Mouse (Mus musculus) limb, embryonic 10.5 days (tissue): ENCODE results near the gene Srrt. TPM values are rescaled to one million over a fixed set of nuclear protein-coding genes. Genes with fewer than 3 reads are reported as not detected.

Experiments used
- DNase-seq: peaks from one replicate; pipeline ENCODE4 v3.0.0-alpha.2; 2017; ENCODE audit warnings: low spot score
- H3K27ac ChIP-seq: fragments of 300-500 bp; sonication (generic); 2 replicates; pipeline ENCODE4 v1.5.1; 2016; ENCODE audit warnings: mild to moderate bottlenecking
- H3K27me3 ChIP-seq: fragments of 300-500 bp; sonication (generic); 2 replicates; pipeline ENCODE4 v1.6.1; 2016; ENCODE audit warnings: low read depth, mild to moderate bottlenecking; ENCODE audit not compliant: poor library complexity, severe bottlenecking
- H3K36me3 ChIP-seq: fragments of 300-500 bp; sonication (generic); 2 replicates; pipeline ENCODE4 v1.6.1; 2016; ENCODE audit warnings: mild to moderate bottlenecking, moderate library complexity
- H3K4me1 ChIP-seq: fragments of 300-500 bp; sonication (generic); 2 replicates; pipeline ENCODE4 v1.6.1; 2016
- H3K4me3 ChIP-seq: fragments of 300-500 bp; sonication (generic); 2 replicates; pipeline ENCODE4 v1.5.1; 2016; ENCODE audit warnings: mild to moderate bottlenecking, moderate library complexity
- H3K9me3 ChIP-seq: fragments of 300-500 bp; sonication (generic); replicated peaks from 2 replicates; pipeline ENCODE4 v1.6.1; 2016; ENCODE audit warnings: mild to moderate bottlenecking
- WGBS: fragments of 180-500 bp; shearing (Covaris S2); methylation state at CpG from one replicate; pipeline ENCODE4 v1.1.7; 2016; 5-methylcytosine and 5-hydroxymethylcytosine counted together
- polyA plus RNA-seq: library from polyadenylated mRNA; unstranded; fragments of >200 nt; fragmentation: Nextera tagmentation; extraction: Ambion mirVana; gene quantifications from 2 replicates; pipeline ENCODE4 v1.2.1, GENCODE M21; 2016

Gene Srrt
- polyA plus RNA-seq, 1 experiment from 2014 or later: 201 TPM

DNA sequence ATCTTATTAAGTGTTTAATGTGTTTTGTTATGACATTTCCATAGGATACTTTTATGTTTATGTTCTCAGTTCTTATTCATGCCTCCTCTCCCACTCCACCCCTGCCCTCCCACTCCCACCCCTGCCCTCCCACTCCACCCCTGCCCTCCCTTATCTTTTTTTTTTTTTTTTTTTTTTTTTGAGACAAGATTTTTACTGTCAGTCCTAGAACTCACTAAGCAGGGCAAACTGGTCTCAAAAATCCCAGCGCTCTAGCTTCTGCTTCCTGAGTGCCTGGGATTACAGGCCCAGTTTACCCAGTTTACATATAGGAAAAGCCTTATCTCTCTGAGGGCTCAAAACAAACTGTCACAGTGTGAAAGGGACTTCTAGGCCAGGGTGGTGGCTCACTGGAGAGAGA, 38.9 kb upstream of the Srrt start:
- Histone ChIP-seq H3K27me3 (no peaks in the 10 kb centered on the region), H3K9me3 (no peaks in the 10 kb centered on the region), H3K36me3 (0 out of 2 replicates have a peak, but pooled peaks cover under 1% of the 10 kb centered on the region), H3K27ac (0 out of 2 replicates have a peak overlapping the region, but pooled peaks have one; percentile 20), H3K4me3 (no peak overlapping the region), H3K4me1 (peaks cover 44% of the 10 kb centered on the region)
- no peak for DNase-seq
- 74% methylated on average over 1 of the region's 1 CpGs for WGBS

DNA sequence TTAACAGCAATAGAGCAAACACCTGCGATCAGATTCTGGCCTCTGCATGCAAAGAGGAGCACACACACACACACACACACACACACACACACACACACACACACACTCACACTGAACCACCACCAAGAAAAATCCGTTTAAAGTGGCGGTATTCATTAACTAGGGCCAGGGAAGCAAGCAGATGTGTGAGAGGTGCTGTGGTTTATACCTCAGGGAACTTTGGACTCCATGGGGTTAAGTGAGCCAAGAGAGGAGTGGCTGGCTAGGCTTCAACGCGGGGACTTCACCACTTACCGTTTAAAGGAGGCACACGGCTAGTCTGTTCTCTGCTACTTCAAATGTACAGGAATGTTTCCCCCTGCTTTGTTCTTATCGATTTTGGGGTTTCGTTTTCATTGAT, 38.3 kb upstream of the Srrt start:
- DNase-seq: no peak
- H3K27me3 ChIP-seq: no peaks in the 10 kb centered on the region
- 21% methylated on average over 9 of the region's 9 CpGs for WGBS
- H3K4me1 ChIP-seq: peaks cover 43% of the 10 kb centered on the region
- no peak overlapping the region for H3K4me3 ChIP-seq
- no peaks in the 10 kb centered on the region for H3K36me3 ChIP-seq
- peak overlapping the region; percentile 4; the same call in 1 of the 2 replicates for H3K27ac ChIP-seq
- H3K9me3 ChIP-seq: no peaks in the 10 kb centered on the region

DNA sequence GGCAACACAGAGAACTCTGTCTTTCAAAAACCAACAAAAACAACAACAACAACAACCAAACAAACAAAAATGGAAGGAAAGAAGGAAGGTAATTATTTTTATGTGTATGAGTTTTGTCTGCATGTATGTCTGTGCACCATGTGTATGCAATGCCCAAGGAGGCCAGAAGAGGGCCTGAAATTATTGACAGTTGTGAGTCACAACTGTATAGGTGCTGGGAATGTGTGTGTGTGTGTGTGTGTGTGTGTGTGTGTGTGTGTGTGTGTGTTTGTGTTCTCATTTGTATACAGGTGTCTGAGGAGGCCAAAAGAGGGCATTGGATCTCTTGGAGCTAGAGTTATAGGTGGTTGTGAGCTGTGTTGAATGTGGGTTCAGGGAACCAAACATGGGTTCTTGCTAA, 36.4 kb upstream of the Srrt start:
- peaks cover 48% of the 10 kb centered on the region for H3K4me1 ChIP-seq

DNA sequence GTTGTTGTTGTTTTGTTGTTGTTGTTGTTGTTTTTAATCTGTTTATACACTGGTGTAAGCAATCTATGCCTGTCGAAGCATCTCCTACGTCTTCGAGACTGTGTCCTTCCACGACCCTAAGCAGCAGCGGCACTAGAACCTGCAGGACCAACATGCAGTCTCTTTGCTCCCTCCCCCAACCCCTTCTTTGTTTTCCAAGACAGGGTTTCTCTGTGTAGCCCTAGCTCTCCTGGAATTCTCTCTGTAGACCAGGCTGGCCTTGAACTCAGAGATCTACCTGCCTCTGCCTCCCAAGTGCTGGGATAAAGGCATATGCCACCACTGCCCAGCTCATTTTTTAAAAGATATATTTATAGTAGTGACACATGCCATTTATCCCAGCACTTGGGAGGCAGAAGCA, 35.9 kb upstream of the Srrt start:
- Histone ChIP-seq H3K9me3 (no peaks in the 10 kb centered on the region), H3K27me3 (no peaks in the 10 kb centered on the region), H3K36me3 (no peaks in the 10 kb centered on the region), H3K27ac (no peak overlapping the region), H3K4me3 (no peak overlapping the region), H3K4me1 (peaks cover 48% of the 10 kb centered on the region)
- 96% methylated on average over 5 of the region's 5 CpGs for WGBS
- no peak for DNase-seq

More for the DNA sequence above, 36.4 kb upstream of the Srrt start:
- Histone ChIP-seq H3K36me3 (no peaks in the 10 kb centered on the region), H3K27me3 (no peaks in the 10 kb centered on the region), H3K27ac (no peak overlapping the region), H3K9me3 (no peaks in the 10 kb centered on the region), H3K4me3 (no peak overlapping the region)
- no peak for DNase-seq

DNA sequence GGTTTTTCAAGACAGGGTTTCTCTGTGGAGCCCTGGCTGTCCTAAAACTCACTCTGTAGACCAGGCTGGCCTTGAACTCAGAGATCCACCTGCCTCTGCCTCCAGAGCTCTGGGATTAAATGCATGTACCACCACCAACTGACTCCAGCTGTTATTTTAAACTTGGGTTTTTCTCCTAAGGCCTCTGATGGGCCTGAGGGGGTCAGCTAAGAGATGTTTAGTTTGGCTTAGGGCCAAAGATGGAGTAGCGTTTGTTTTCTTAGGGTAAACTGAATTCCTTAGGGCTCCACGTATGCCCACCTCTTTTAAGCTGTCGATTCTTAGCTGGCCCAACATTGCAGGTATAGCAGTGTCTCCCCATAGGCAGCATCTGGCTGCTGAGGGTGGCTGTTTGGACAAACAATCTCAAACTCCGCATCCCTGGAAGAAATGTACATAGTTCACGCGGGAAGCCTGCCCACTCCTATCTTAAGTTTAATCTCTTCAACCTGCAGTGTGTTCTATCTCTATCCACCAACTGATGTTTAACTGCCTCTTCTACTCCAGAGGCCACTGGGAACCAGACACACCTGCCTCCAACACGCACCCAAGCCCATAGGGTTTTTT, 35.0 kb upstream of the Srrt start:
- H3K27me3 ChIP-seq: no peaks in the 10 kb centered on the region
- DNase-seq: no peak
- WGBS: 88% methylated on average over 7 of the region's 7 CpGs
- peaks cover 46% of the 10 kb centered on the region for H3K4me1 ChIP-seq
- no peak overlapping the region for H3K27ac ChIP-seq
- no peak overlapping the region for H3K4me3 ChIP-seq
- no peaks in the 10 kb centered on the region for H3K9me3 ChIP-seq
- no peaks in the 10 kb centered on the region for H3K36me3 ChIP-seq

DNA sequence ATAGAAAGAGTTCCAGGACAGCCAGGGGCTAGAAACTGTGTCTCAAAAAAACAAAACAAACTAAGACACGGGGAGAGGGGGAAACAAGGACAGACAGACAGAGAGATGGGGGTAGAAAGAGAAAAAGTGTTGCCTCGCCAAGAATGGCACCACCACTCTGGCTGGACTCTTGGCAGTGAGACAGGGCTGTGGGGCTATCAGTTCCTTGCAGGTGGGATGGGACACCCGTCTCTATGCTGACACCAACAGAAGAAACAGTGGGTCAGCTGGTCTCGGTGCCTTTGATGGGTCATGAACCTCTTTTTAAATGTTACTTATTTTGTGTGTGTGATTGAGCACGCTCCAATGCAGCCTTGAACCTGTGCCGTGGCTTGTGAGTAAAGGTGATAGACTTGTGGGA, 32.7 kb upstream of the Srrt start:
- 81% methylated on average over 6 of the region's 6 CpGs for WGBS
- Histone ChIP-seq H3K36me3 (no peaks in the 10 kb centered on the region), H3K27me3 (no peaks in the 10 kb centered on the region), H3K27ac (no peak overlapping the region), H3K4me3 (no peak overlapping the region), H3K9me3 (no peaks in the 10 kb centered on the region), H3K4me1 (peaks cover 38% of the 10 kb centered on the region)
- DNase-seq: no peak

DNA sequence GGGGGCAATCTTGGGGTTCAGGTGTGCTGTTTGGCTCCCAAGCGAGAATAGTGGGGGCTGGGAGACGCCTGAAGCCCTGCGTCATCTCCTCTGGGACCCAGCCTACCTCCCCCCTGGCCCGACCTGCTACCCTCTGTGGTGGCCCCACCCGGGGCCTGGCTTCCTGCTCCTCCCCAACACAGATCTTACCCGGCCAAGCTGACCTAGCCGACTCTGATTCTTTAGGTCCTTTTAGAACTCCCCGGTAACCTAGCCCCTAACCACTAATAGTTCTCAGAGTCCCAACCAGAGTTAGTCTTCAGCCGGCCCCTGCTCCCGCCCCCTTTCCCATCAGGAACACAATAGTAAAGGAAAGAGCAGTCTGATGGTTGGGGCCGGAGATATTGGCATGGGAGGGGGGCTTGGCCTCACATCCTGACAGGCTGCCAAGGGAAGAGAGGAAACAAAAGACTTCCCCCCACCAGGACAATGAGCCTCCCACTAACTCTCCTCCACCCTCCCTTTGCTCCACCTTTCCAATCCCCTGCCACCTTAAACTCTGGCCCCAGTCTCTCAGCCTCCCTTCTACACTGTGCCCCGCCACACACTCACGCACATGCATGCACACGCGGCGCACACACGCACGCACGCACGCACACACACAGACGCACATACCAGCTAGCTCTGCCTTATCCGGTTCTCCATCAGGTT, 32.0 kb upstream of the Srrt start:
- Histone ChIP-seq H3K4me3 (peak overlapping the region; percentile 51), H3K4me1 (peaks cover 32% of the 10 kb centered on the region), H3K27me3 (no peaks in the 10 kb centered on the region), H3K9me3 (no peaks in the 10 kb centered on the region), H3K36me3 (no peaks in the 10 kb centered on the region), H3K27ac (peak overlapping the region; percentile 87)
- peak; percentile 48 for DNase-seq
- WGBS: 11% methylated on average over 22 of the region's 22 CpGs

DNA sequence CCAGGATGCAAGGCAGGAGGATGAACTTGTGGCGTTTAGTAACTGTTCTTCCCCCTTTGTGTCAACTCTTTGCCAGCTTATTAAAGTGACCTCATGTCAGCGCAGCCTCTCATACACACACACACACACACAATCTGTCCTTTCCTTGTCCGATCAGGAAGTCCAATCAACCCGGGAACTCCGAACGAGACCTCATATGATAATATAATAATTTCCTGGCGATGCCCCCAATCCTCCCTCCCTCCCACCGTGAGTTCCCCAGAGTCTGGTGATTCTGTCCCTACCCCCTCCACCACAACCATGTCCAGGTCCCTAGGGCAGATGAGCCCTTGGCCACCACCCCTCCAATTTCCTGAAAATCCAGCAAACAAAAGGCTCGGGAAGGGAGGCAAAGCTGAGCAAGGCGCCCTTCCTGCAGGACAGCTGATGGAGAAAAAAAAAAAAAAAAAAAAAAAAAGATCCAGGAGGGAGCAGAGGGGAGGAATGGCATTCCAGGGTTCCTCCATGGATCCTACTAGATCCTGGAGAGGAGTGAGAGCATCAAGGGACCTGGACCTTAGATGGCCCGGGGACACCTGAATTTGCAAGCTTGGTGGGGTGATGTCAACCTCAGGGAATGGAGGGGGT, 31.3 kb upstream of the Srrt start:
- no peak for DNase-seq
- H3K4me3 ChIP-seq: peak overlapping the region; percentile 51
- peaks cover 32% of the 10 kb centered on the region for H3K4me1 ChIP-seq
- peak overlapping the region; percentile 87 for H3K27ac ChIP-seq
- no peaks in the 10 kb centered on the region for H3K36me3 ChIP-seq
- no peaks in the 10 kb centered on the region for H3K27me3 ChIP-seq
- 4% methylated on average over 11 of the region's 11 CpGs for WGBS
- H3K9me3 ChIP-seq: no peaks in the 10 kb centered on the region

DNA sequence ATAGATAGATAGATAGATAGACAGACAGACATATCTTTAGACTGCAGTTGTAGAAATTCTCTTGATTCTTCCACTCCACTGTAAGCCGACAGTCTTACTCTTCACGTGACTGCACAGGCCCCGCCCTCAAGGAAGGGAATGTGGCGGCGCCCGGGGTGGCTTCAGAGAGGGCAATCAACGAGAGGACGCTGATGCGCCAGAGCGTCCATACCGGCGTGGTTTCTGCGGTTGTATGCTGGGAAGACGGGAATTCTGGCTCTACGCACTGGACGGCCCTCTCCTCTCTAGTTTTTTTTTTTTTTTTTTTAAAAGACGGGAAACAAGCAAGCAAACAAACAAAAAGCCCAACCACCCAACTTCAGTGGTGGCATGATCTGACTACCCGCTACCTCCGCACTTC, 30.8 kb upstream of the Srrt start:
- under 1% methylated on average over 19 of the region's 19 CpGs for WGBS
- peaks cover 36% of the 10 kb centered on the region for H3K4me1 ChIP-seq
- H3K4me3 ChIP-seq: peak overlapping the region; percentile 51

DNA sequence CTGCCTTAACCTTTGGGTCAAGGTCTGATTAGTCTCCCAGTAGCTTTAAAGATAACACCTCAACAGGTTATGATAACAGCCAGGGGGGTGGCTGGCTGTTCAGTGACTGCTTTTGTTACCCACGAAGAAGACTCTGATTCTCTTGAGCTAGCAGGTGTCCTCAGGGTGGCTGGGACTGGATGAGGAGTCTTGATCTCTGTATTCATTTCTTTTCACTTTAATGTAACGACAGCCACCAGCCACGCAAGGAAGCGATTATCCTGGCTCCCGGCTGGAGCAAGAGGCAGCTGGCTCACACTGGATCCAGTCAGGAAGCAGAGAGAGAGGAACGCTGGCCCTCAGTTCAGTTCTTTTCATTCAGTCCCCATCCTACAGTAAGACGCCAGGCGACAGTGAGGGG, 29.7 kb upstream of the Srrt start:
- DNase-seq: no peak
- peaks cover 47% of the 10 kb centered on the region for H3K4me1 ChIP-seq
- no peaks in the 10 kb centered on the region for H3K9me3 ChIP-seq
- peak overlapping the region; percentile 87; the same call in 1 of the 2 replicates for H3K27ac ChIP-seq
- no peaks in the 10 kb centered on the region for H3K36me3 ChIP-seq
- no peak overlapping the region for H3K4me3 ChIP-seq
- H3K27me3 ChIP-seq: no peaks in the 10 kb centered on the region
- 52% methylated on average over 8 of the region's 8 CpGs for WGBS

More for the DNA sequence above, 30.8 kb upstream of the Srrt start:
- no peaks in the 10 kb centered on the region for H3K36me3 ChIP-seq
- peak overlapping the region; percentile 87 for H3K27ac ChIP-seq
- DNase-seq: peak; percentile 87
- no peaks in the 10 kb centered on the region for H3K27me3 ChIP-seq
- H3K9me3 ChIP-seq: no peaks in the 10 kb centered on the region

DNA sequence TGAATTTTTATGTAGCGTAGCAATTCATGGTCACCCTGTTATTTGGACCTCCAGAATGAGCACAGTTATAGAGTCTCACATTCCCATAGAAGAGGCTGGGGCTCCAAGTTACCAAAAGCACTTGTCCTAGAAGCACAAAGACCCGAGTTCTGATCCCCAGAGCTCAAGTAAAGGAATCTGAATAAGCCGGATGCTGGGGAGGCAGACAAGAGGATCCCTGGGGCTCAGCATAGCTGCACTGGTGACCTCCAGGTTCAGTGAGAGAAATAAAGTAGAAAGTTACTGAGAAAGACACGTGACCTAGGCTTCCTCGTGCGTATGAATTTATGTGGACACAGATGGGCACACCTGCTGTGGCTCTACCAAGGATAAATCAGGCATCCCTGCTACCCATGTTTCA, 27.6 kb upstream of the Srrt start:
- no peaks in the 10 kb centered on the region for H3K36me3 ChIP-seq
- peaks cover 50% of the 10 kb centered on the region for H3K4me1 ChIP-seq
- H3K9me3 ChIP-seq: no peaks in the 10 kb centered on the region
- no peak overlapping the region for H3K4me3 ChIP-seq
- no peak overlapping the region for H3K27ac ChIP-seq
- no peaks in the 10 kb centered on the region for H3K27me3 ChIP-seq
- WGBS: 83% methylated on average over 6 of the region's 6 CpGs
- DNase-seq: no peak

DNA sequence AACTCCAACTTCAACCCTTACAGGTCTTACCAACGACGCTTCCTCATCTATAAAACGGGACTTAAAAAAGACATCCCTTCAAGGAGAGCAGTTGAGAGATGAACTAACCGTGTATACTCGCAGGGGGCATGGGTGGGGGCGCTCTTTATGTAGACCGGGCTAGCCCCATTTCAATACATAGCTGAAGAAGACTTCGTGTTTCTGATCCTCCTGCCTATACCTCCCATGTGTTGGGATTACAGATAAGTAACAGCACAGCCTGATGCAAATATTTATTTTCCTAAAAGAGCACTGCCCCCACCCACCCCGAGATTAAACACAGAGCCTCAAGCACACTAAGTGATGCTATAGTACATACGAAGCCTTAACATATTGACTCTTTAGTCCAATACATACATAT, 26.8 kb upstream of the Srrt start:
- Histone ChIP-seq H3K9me3 (no peaks in the 10 kb centered on the region), H3K4me1 (peaks cover 42% of the 10 kb centered on the region), H3K36me3 (no peaks in the 10 kb centered on the region), H3K4me3 (no peak overlapping the region), H3K27me3 (no peaks in the 10 kb centered on the region), H3K27ac (no peak overlapping the region)
- 65% methylated on average over 10 of the region's 10 CpGs for WGBS
- DNase-seq: no peak

DNA sequence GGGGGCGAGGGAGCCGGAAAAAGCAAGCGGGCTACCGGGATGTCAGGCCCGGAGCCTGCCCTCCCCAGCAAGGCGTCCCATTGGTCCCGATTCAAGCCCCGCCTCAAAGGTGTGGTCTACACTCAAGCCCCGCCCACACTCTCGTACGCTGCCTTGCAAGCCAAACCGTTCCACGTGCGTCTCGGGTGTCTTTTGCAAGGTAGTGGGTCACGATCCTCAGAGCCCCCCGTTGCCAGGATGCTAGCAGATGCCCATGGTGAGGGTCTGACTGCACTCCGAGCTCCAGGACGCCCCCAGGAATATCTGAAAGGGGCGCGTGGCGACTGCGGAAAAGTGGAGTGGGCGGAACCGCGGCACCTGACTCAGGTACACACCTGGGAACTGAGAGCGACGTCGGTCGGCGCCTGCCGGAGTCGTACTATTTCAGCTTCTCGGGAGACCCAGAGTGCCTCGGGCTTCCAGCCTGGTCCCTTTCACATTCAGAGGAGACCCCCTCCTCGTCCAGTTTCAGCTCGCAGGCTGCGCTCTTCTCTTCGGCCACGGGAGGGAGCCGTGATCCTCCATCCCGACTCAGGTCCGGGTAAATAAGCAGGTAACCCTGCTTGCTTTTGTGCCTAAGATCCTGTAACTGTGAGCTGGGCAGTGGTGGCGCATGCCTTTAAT, 26.2 kb upstream of the Srrt start, which contains the start of gene Slc12a9:
Slc12a9 (minus strand) TSS at position 86 of the 663 bp plus-strand sequence.
- WGBS: under 1% methylated on average over 44 of the region's 44 CpGs

More for the DNA sequence above, 26.2 kb upstream of the Srrt start, which contains the start of gene Slc12a9:
- Histone ChIP-seq H3K27me3 (no peaks in the 10 kb centered on the region), H3K9me3 (no peaks in the 10 kb centered on the region), H3K27ac (peak within 1 kb of the TSS; percentile 86), H3K4me3 (peak within 1 kb of the TSS; percentile 71), H3K36me3 (no peaks in the 10 kb centered on the region), H3K4me1 (peaks cover 35% of the 10 kb centered on the region)
- peak; percentile 89 for DNase-seq
